Mouse (Mus musculus): Measurements from ENCODE around the gene Lbhd1.
"Not testable (repeated sequence)": the region's sequence is repeated elsewhere in the genome, so short reads cannot be mapped to it uniquely, and the experiment has no call there.

Lbhd1 gene

DNA sequence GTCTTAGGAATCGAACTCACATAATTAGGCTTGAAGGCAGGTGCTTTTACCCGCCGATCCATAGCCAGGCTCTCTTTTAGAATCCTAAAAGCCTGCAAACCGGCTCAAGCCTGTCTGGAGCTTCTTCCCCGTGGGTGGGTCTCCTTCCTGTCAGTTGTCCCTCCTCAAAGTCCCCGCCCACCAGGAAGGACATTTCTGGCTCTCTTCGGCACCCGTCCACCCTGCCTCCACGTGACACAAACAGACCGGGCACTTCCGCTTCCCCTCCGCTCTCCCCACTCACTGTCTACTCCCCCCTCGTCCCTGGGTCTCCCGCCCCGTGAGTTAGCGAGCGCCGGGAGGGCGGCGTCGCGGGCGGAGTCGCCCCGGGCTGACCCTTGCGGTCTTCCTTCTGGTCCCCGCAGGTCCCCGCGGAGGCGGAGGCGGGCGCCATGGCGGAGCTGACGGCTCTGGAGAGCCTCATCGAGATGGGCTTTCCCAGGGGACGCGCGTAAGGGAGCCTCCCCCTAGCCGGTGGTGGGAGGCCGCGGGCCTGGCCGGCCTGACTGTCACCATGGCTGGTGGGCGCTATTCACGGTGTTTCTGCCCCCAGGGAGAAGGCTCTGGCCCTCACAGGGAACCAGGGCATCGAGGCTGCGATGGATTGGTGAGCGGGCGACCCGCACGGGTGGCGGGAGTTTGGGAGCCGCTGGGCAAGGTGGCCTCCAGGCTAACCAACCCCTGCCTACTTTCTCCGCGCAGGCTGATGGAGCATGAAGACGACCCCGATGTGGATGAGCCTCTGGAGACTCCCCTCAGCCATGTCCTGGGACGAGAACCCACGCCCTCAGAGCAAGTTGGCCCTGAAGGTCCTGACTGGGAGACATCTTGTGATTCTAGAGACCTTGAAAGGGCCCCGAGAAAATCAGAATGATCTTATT, 12.0 kb upstream of the Lbhd1 start, which contains the start of gene Ubxn1:
Gene Ubxn1 (plus strand): TSS at position 230 of the 920 bp plus-strand sequence.
- peak; percentile 86 for DNase-seq (ENCODE audit: low spot score)

DNA sequence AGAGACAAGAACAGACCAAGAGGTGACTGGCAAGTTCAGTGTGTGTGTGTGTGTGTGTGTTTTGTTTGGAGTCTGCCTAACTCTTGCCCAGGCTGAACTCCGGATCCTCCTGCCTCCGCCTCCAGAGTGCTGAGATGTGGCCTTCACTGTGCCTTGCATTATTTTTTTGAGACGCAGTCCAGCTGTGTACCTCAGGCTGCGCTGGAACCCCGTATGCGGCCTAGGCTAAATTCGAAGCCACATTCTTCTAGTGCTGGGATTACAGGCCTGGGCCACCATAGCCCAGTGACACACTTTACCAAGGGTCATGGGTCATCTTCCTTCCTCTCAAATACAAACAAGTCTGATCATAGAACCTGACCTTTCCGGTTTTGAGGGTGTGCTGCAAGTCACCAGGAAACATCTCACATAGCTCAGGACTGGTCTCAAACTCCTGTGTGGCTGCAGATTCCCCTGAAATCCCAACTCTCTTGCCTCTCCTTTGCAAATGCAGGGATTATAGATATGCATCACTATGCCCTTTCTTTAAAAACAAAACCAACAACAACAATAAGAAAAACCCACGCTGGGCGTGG, 11.2 kb upstream of the Lbhd1 start:
- no peak for DNase-seq (ENCODE audit: low spot score)

DNA sequence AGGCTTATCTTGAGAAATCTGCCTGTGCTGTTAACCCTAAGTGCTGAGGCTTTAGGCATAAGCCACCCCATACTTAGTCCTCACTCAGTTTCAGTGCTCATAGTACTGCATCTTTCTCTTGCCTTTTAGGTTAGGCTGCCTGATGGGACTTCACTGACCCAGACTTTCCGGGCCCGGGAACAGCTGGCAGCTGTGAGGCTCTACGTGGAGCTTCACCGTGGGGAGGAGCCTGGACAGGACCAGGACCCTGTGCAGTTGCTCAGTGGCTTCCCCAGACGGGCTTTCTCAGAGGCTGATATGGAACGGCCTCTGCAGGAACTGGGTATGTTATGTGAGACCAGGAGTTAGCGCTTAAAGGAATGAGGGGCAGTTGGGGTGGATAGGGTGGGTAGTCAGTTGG, 8.5 kb upstream of the Lbhd1 start:
- no peak for DNase-seq (ENCODE audit: low spot score)

DNA sequence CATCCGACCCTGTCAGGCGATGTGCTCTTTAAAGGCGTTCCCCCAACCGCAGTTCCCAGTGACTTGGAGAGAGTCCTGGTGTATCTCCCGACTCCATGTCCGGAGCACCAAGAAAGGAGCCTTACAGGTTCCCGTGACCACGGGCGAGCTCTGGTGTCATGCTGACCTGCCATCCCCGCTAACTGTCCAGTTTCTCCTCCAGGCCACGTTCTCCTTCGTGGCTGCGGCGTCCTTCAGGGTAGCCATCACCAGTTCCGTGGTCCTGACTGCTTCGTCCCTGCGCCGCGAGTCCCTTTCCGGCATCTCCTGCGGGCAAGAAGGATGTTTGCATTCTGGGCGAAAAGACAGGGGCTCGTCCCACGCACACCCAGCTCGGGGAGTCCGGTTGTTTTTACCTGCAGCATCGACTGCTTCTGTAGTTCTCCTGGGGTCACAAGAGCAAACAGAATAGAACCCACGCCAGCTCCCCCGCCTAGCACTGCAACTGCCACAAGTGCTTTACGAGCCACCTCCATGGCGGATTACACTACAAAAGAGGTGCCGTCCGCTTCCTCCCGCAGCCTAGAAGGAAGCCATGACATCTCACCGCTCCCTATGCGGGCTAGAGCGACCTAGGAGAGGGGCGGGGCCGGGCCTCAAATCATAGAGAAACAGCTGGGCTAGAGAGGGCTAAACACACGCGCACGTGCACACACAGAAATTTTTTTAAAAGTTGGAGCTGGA, 3.1 kb upstream of the Lbhd1 start, which contains the start of gene Uqcc3:
Gene Uqcc3 (minus strand): TSS at position 613 of the 723 bp plus-strand sequence.
- DNase-seq (ENCODE audit: low spot score): peak; percentile 54

DNA sequence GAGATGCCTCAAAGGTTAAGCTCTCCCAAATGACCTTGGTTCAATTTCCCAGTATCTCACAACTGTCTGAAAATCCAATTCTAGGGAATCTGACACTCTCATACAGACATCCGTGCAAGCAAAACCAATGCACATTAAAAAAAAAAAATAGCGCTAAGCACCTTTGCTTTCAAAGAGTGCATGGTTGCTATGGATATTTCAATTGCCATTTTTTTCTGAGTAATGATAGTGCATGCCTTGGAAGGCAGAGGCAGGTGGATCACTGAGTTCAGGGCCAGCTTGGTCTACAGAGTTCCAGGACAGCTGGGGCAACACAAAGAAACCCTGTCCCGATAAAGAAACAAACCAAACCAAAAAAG, 2.5 kb upstream of the Lbhd1 start:
- no peak for DNase-seq (ENCODE audit: low spot score)

DNA sequence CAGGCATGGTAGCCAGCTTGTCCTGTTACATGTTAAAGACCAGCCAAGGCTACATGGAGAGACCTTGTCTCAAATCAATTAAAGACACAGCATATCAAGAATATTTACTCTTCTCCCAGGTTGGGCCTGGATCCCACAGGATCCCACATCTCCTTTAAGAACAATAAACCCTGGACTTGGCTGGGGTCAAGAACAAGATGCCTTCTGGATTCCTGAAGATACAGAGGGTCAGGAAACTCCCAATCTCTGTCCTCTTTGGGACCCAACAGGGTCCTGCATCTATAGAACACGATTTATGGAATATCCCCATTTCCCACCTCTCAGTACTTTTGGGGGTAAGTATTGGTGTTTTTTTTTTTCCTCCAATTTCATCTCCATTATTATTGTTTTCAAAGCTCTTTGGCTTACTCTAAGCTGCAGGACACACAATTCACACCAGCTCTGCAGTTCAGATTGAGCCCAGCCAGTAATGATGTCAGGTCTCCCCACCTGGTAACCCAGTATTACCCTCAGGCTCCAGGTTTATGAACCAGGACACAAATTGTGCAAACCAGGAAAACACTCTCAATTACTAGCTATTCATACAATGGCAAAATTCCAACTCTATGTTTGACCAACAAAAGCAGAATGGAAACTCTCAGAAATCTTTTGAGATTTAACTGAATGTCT, 3.5 kb downstream of the Lbhd1 start:
- no peak for DNase-seq (ENCODE audit: low spot score)

DNA sequence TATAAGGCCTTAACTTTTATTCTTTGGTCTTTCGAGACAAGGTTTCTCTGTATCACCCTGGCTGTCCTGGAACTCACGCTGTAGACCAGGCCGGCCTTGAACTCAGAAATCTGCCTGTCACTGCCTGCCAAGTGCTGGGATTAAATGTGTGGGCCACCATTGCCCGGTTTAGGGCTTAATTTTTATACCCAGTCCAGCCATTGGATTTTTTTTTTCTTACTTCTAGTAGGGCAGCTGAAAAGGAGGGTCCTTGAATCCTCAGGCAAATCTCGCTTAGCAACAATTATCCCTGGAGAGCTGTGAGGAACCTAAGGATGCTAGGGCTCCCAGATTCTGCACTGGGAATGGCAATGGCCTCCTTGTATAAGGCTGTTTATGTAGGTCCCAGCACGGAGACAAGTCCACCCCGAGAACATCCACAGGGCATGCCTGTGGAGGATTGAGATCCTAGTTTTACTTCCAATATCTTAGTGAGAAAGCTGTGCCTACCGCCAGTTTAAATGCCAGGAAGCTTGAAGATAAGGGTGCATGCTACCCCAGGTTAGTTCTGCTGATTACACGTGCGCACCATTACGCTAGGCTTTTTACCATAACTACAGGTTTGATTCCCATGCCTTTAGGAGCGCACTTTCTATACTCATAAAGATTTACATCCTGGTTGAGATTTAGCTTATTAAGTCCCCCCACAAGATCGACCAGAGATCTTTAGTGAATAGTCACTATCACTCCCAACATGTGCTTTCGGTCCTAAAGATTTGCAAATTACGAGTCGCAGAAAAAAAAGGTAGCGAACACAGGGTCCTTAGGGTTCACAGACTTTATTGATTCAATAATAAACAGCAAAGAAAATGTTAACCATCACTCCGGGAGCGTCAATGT, 4.3 kb downstream of the Lbhd1 start:
- DNase-seq (ENCODE audit: low spot score): no peak

DNA sequence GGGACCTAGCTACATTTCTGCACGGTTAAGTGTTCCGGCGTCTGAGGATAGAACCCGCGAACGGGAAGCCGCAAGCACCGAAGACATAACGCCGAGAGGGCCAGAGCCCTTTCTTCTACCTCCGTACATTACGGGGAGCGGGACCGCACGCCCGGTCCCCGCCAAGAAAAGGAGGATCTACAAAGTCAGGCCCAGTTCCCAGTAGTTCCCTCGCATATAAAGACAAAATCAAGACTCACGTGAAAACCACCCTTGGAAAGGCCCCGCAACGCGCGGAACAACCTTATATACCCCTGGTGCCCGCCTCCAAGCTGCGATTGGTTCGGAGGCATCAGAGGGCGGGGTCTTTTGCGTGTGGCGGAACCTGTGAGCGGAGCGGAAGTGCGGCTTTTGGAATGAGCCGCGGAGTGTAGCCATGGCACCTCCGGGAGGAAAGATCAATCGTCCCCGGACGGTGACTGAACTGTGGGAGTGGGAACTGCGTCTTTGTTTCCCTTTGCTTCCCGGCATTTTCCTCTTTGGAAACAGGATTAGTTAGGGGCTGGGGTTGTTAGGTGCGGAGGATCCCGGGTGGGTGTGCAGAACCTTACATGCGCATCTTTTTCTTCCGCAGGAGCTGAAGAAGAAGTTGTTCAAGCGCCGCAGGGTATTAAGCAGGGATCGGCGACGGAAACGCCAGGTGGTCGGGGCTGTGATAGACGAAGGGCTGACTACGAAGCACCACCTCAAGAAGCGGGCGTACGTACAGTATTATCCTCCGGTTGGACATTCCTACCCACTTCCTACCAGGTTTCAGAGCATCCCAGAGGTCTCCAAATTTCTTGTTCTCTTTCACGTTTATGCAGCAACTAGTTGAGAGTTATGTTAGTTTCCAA, 5.2 kb downstream of the Lbhd1 start, which contains the start of the genes 1810009A15Rik and Gm49416:
Gene 1810009A15Rik (plus strand): TSS at position 343 of the 875 bp plus-strand sequence.
Gene Gm49416 (plus strand): TSS at position 416 of the 875 bp plus-strand sequence.
- DNase-seq (ENCODE audit: low spot score): peak; percentile 83

DNA sequence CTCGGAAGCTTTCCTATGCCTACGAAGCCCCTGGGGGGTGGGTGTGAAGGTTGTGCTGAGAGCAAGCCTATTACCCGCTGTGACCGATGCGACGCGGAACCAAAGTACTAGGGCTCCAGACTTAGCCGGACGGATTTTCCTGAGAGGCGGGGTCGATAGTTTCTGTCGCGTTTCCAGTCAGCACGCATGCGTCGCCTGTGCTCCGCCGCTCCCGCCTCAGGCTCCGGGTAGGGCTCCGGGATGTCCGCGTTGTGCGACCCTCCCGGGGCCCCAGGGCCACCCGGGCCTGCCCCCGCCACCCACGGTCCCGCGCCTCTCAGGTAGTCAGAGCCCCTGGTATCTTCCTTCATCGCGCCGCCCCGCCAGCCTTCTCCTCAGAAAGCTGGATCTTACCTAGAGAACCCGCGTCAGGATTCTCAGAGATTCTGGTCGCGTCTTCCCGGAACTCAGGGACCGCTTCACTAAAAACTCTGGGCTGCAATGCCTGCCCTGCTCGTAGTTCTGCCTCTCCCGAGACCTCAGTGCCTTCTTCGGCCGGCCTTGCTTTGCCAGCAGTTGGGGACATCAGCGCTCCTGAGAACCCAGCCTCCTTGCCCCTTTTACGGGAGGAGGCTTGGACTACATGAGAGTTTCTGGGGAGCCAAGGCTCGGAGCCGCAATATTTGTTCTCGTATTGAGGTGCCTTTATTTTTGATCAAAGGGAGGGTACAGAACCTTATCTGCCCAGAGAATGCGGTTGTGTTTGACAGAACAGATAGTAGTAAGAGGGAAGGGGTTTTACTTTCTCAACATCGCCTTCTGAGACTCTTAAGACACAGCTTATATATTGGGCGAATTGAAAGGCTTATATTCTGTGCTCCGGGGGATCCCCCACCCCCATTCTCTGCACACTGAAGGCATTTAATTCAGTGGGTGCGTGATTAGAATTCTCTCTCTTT, 9.6 kb downstream of the Lbhd1 start, which contains the start of gene Ints5:
Gene Ints5 (plus strand): TSS at position 177 of the 938 bp plus-strand sequence.
- no peak for DNase-seq (ENCODE audit: low spot score)

DNA sequence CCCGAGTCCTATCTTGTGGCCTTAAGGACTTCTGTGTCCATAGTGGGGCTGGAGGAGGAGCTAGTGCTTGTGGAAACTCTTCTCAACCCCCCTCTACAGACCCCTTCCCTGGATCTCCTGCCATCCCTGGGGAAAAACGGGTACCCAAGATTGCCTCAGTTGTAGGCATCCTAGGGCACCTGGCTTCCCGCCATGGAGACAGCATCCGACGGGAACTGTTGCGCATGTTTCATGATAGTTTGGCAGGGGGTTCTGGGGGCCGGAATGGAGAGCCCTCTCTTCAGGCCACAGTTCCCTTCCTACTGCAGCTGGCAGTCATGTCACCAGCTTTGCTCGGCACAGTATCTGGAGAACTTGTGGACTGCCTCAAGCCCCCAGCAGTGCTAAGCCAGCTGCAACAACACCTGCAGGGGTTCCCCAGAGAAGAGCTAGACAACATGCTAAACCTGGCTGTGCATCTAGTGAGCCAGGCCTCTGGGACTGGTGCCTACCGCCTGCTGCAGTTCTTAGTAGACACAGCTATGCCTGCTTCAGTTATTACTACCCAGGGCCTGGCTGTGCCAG, 11.9 kb downstream of the Lbhd1 start:
- DNase-seq (ENCODE audit: low spot score): no peak

DNA sequence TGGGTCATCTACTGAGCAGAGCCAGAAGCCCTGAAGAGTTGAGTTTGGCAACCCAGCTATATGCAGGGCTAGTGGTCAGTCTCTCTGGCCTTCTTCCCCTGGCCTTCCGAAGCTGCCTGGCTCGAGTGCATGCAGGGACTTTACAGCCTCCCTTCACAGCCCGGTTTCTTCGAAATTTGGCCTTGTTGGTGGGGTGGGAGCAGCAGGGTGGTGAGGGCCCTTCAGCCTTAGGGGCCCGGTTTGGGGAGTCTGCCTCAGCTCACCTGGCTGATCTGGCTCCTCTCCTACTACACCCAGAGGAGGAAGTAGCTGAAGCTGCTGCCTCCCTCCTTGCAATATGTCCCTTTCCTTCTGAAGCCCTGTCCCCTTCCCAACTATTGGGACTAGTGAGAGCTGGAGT, 12.7 kb downstream of the Lbhd1 start:
- not testable (repeated sequence) for DNase-seq (ENCODE audit: low spot score)

DNA sequence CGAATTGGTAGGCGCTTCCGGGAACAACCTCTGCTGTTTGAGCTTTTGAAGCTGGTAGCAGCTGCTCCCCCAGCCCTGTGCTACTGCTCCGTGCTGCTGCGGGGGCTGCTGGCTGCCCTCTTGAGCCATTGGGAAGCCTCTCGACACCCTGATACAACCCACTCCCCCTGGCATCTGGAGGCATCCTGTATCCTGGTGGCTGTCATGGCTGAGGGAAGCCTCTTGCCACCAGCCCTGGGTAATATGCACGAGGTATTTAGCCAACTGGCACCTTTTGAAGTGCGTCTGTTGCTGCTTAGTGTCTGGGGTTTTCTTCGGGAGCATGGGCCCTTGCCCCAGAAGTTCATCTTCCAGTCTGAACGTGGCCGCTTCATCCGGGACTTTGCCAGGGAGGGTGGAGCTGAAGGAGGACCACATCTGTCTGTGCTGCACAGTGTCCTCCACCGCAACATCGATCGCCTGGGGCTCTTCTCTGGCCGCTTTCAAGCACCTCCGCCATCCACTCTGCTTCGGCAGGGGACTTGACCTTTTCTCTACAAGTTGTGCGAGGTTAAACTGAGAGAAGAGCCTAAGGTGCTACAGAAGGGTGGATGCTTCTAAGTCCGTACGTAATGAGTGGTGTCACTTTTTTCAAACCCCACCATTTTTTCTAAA, 13.8 kb downstream of the Lbhd1 start:
- DNase-seq (ENCODE audit: low spot score): not testable (repeated sequence)

DNA sequence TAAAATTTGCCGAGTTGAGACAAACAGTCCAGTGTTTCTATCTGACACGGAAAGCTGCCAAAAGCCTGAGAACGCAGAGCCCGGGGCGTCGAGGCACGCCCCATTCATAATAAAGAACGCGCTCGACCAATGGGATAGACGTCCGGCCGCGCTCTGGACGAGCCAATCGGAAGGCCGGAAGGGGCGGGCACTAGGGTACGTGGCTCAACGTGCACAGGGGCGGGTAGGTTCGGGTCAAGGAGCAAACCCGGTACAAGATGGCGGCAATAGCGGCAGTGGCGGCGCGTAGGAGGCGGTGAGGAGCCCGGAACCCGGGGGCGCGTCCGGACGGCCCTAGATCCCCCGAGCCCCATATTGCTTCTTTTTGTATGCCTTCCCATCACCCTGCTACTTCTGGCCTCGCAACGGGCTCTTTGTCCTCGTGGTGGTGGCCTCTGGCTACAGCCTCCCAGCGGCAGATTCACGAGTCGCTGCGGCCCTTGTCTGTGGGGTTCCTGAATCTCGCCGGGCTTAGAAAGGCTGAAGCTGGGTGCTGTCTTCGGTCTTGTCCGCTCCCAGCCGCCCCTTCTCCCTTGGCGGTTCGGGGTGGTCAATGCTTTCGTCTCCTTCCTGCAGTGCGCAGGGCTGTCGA, 14.4 kb downstream of the Lbhd1 start, which contains the start of gene Ganab:
Gene Ganab (plus strand): TSS at position 207 of the 631 bp plus-strand sequence.
- DNase-seq (ENCODE audit: low spot score): peak; percentile 77

DNA sequence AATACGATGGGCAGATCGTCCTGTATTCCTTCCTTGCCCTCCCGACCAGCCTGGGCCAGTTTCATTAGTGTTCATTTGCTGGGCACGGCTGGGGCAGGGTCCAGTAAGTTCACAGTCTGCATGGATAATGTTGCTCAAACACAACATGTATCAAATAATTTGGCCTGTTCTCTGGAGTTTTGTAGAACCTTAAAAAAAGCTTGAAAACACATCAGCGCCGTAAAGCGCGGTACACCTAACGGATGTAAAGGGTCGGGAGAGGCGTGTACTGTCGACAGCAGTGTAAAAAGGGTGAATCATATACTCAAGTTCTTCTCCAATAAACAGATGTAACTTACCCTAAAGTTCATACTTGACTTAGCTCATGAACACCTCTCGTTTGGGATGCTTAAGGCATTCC, 15.0 kb downstream of the Lbhd1 start:
- no peak for DNase-seq (ENCODE audit: low spot score)

DNA sequence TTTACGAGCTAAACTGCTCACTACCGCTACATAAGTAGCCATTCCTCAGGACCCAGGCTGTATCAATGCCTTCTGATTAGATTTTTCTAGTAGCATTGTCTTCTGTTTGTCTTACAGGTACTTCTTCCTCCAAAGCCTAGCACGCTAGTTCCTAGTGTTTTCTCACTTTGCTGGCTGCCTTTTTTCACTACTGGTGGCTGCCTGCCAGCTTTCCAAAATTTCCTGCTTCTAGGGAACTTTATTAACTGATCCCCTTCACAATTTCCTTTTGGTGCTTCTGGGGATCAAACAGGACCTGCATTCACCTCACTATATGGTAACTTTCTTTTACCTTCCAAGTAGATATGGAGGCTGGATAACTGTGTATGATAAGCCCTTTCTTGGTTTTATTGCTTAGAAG, 15.5 kb downstream of the Lbhd1 start:
- no peak for DNase-seq (ENCODE audit: low spot score)

DNA sequence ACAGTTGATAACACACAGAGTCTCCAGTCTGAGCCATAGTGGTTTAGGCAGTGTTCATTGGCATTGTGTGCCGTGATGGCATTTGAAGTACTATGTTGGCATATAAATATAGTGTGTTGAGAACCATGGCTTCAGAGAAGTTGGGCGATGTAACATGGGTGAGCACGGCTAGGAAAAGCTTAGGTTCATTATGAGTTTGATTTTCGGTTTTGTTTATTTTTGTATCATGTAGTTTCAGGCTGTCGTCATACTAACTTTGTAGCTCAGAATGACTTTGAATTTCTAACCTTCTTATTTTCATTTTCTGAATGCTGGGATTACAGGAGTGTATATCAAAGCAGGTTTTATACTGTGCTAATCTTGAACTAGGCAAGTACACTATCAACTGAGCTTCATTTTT, 19.9 kb downstream of the Lbhd1 start:
- no peak for DNase-seq (ENCODE audit: low spot score)

DNA sequence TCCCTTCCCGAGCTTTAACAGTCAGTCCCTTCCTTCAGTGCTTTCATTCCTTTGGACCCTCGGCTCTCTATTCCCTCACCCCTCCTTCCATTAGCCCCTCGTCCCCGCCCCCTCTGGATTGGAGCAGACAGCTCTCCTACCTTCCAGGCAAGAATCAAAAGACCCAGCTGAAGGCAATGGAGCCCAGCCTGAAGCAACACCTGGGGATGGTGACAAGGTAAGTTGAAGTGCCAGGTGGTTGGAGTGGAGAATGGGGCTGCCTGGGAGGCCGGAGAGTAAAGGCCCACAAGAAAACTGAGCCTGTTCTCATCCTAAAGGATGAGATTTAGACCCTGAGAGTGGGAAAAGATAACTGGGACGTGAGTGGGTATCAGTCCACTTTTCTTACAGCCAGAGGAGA, 25.0 kb downstream of the Lbhd1 start:
- no peak for DNase-seq (ENCODE audit: low spot score)
